Mouse (Mus musculus) midbrain, embryonic 11.5 days (tissue): ENCODE measurements around the gene Cma2. TPM values are rescaled to one million over a fixed set of nuclear protein-coding genes. Genes with fewer than 3 reads are reported as not detected.
"Not testable (repeated sequence)": the region's sequence is repeated elsewhere in the genome, so short reads cannot be mapped to it uniquely, and the experiment has no call there.

Experiments
- ATAC-seq: fragments of 200-750 bp; cut with Nextera tagmentation; 2 replicates; pipeline ENCODE4 v1.8.0; 2017; ENCODE audit warnings: moderate TSS enrichment, moderate library complexity; ENCODE audit not compliant: low FRiP score
- DNase-seq: peaks from one replicate; pipeline ENCODE4 v3.0.0; 2015; ENCODE audit warnings: low spot score; ENCODE audit errors: missing footprints
- H3K27ac ChIP-seq: fragments of 300-500 bp; sonication (generic); 2 replicates; pipeline ENCODE4 v1.5.1; 2014; ENCODE audit warnings: low read depth, low read length
- H3K27me3 ChIP-seq: fragments of 300-500 bp; sonication (generic); 2 replicates; pipeline ENCODE4 v1.6.1; 2014; ENCODE audit warnings: mild to moderate bottlenecking, low read length, moderate library complexity, mixed read lengths; ENCODE audit not compliant: control insufficient read depth, insufficient read depth
- H3K36me3 ChIP-seq: fragments of 300-500 bp; sonication (generic); 2 replicates; pipeline ENCODE4 v1.6.1; 2014; ENCODE audit warnings: mild to moderate bottlenecking, low read length, moderate library complexity, mixed read lengths; ENCODE audit not compliant: control insufficient read depth, insufficient read depth
- H3K4me1 ChIP-seq: fragments of 300-500 bp; sonication (generic); 2 replicates; pipeline ENCODE4 v1.6.1; 2014; ENCODE audit warnings: low read length; ENCODE audit not compliant: control insufficient read depth, insufficient read depth
- H3K4me2 ChIP-seq: fragments of 300-500 bp; sonication (generic); 2 replicates; pipeline ENCODE4 v1.6.1; 2014; ENCODE audit warnings: mild to moderate bottlenecking, moderate library complexity
- H3K4me3 ChIP-seq: fragments of 300-500 bp; sonication (generic); 2 replicates; pipeline ENCODE4 v1.5.1; 2014; ENCODE audit warnings: low read depth, low read length
- H3K9ac ChIP-seq: fragments of 300-500 bp; sonication (generic); 2 replicates; pipeline ENCODE4 v1.6.1; 2014; ENCODE audit warnings: low read length
- H3K9me3 ChIP-seq: fragments of 300-500 bp; sonication (generic); 2 replicates; pipeline ENCODE4 v1.6.1; 2016; ENCODE audit warnings: low read length; ENCODE audit not compliant: control insufficient read depth
- WGBS: fragments of 180-500 bp; shearing (Covaris S2); extraction: QIAGEN DNeasy Blood & Tissue Kit; methylation state at CpG from one replicate; pipeline ENCODE4 v1.1.7; 2014; 5-methylcytosine and 5-hydroxymethylcytosine counted together
- polyA plus RNA-seq: library from polyadenylated mRNA; unstranded; fragments of >200 nt; fragmentation: Nextera tagmentation; extraction: Ambion mirVana; gene quantifications from 2 replicates; pipeline ENCODE4 v1.2.1, GENCODE M21; 2014

The Cma2 gene
- polyA plus RNA-seq, 1 experiment from 2014 or later = not detected

GRCm38 (mm10) chr14:56017671-56018070 lies 66.9 kb downstream of the Cma2 start, which contains the start of gene Mcpt1:
Gene Mcpt1 (plus strand): TSS chr14:56017971.
- not testable (repeated sequence) for ATAC-seq, H3K9me3 ChIP-seq, H3K27me3 ChIP-seq, H3K4me1 ChIP-seq, H3K9ac ChIP-seq, H3K4me2 ChIP-seq, DNase-seq, H3K4me3 ChIP-seq, H3K36me3 ChIP-seq, H3K27ac ChIP-seq
- WGBS = 83% methylated on average over 3 of the region's 3 CpGs

- Histone ChIP-seq H3K27ac (no peak overlapping the region), H3K4me3 (no peak overlapping the region), H3K4me1 (no peaks in the 10 kb centered on the region), H3K9ac (no peak overlapping the region), H3K27me3 (no peaks in the 10 kb centered on the region), H3K4me2 (no peak overlapping the region), H3K9me3 (no peaks in the 10 kb centered on the region), H3K36me3 (no peaks in the 10 kb centered on the region)
- ATAC-seq (no peak), DNase-seq (no peak)
- 73% methylated on average over 1 of the region's 1 CpGs for WGBS
Observed at GRCm38 (mm10) chr14:56019446-56019845, 68.7 kb downstream of the Cma2 start.

GRCm38 (mm10) chr14:56021305-56021704 lies 70.5 kb downstream of the Cma2 start:
- H3K4me1 ChIP-seq, H3K4me3 ChIP-seq, H3K36me3 ChIP-seq, ATAC-seq, H3K27ac ChIP-seq, H3K9ac ChIP-seq, DNase-seq, H3K27me3 ChIP-seq, H3K4me2 ChIP-seq, H3K9me3 ChIP-seq: not testable (repeated sequence)
- WGBS = 79% methylated on average over 3 of the region's 4 CpGs

Other genes starting within 250 kb of the Cma2 start
- gene Tgm1, start 237.1 kb upstream of the Cma2 start, polyA plus RNA-seq = 0.27 and 0.59 TPM in 2 replicates
- 22.0 TPM in 2 replicates for gene Rabggta, start 228.7 kb upstream of the Cma2 start, polyA plus RNA-seq
- gene Dhrs1, start 205.3 kb upstream of the Cma2 start, polyA plus RNA-seq = 69.5 and 70.5 TPM in 2 replicates
- gene Nop9, start 205.3 kb upstream of the Cma2 start, polyA plus RNA-seq = 46.2 and 47.4 TPM in 2 replicates
- 0.18 and 0.22 TPM in 2 replicates for gene Cideb, start 192.5 kb upstream of the Cma2 start, polyA plus RNA-seq
- gene Ltb4r2, start 189.6 kb upstream of the Cma2 start, polyA plus RNA-seq = 0.12 and 0.40 TPM in 2 replicates
- not detected in 2 replicates for gene Ltb4r1, start 185.0 kb upstream of the Cma2 start, polyA plus RNA-seq
- 4.9 and 5.8 TPM in 2 replicates for gene Adcy4, start 166.9 kb upstream of the Cma2 start, polyA plus RNA-seq
- 4.0 and 4.5 TPM in 2 replicates for gene Ripk3, start 162.1 kb upstream of the Cma2 start, polyA plus RNA-seq
- gene Nfatc4, start 127.8 kb upstream of the Cma2 start, polyA plus RNA-seq = 9.9 and 11.5 TPM in 2 replicates
- 10.7 and 12.0 TPM in 2 replicates for gene Nynrin, start 97.0 kb upstream of the Cma2 start, polyA plus RNA-seq
- 0.03 and 0.23 TPM in 2 replicates for gene Cbln3, start 66.6 kb upstream of the Cma2 start, polyA plus RNA-seq
- gene Khnyn, start 66.0 kb upstream of the Cma2 start, polyA plus RNA-seq = 8.5 and 8.7 TPM in 2 replicates
- 25.0 and 27.8 TPM in 2 replicates for gene Sdr39u1, start 50.7 kb upstream of the Cma2 start, polyA plus RNA-seq
- not detected in 2 replicates for gene Cma1, start 6.3 kb upstream of the Cma2 start, polyA plus RNA-seq
- gene Mcpt1, start 67.0 kb downstream of the Cma2 start, polyA plus RNA-seq = not detected in 2 replicates
- not detected in 2 replicates for gene Mcpt9, start 79.5 kb downstream of the Cma2 start, polyA plus RNA-seq
- not detected in 2 replicates for gene Mcpt2, start 91.1 kb downstream of the Cma2 start, polyA plus RNA-seq
- gene Mcpt4, start 111.3 kb downstream of the Cma2 start, polyA plus RNA-seq = not detected in 2 replicates
- not detected in 2 replicates for gene Mcpt8, start 134.3 kb downstream of the Cma2 start, polyA plus RNA-seq
- gene Ctsg, start 151.6 kb downstream of the Cma2 start, polyA plus RNA-seq = not detected in 2 replicates
- not detected in 2 replicates for gene Gzme, start 169.6 kb downstream of the Cma2 start, polyA plus RNA-seq
- gene Gzmd, start 181.6 kb downstream of the Cma2 start, polyA plus RNA-seq = not detected in 2 replicates
- not detected in 2 replicates for gene Gzmg, start 208.6 kb downstream of the Cma2 start, polyA plus RNA-seq
- gene Gzmn, start 223.6 kb downstream of the Cma2 start, polyA plus RNA-seq = not detected in 2 replicates